Mouse (Mus musculus) erythroid progenitor cell, adult 5-6 weeks (primary cell): Measurements from ENCODE around the gene Csmd2. TPM values are rescaled to one million over a fixed set of nuclear protein-coding genes. Genes with fewer than 3 reads are reported as not detected.

Experiments used
- ATAC-seq: replicated peaks from 2 replicates; pipeline ENCODE4 v1.8.0; 2016; ENCODE audit warnings: moderate number of reproducible peaks, mild to moderate bottlenecking, moderate TSS enrichment, inconsistent platforms; ENCODE audit not compliant: poor library complexity, low FRiP score, severe bottlenecking
- total RNA-seq, 2 experiments: library from RNA; stranded (forward) in 1 of 2; stranded (reverse) in 1 of 2; fragments of 150-400 nt in 1 of 2; fragments of 186-747, 209-891 nt in 1 of 2; gene quantifications; 2 replicates each; pipeline versions ENCODE4 v1.2.3 to v1.2.4; 2015 to 2017; ENCODE audit warnings: low replicate concordance in 2 of 2

Gene Csmd2
- total RNA-seq, 2 experiments from 2014 or later: not detected

- ATAC-seq: no peak
Measured at GRCm38 (mm10) chr4:128396616-128397015, 409.0 kb downstream of the Csmd2 start.

DNA sequence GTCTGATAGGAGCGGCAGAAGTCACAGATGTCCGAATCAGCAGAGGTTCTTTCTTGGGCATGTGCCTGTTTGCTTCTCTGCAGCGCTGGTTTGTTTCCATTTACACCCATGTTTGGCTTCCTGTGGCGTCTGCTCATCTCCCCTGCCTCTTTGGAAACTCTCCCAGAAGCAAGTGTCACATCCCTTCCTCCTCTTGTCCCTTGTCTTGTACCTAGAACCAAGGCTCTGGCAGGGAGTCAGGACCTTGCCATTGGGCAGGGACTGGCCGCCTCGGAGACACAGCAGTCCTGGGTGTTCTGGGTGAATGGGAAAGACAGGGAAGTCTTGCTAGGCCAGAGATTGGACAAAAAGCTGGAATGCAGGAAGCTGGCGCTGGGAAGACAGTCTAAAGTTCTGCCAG lies 410.1 kb downstream of the Csmd2 start:
- no peak for ATAC-seq

DNA sequence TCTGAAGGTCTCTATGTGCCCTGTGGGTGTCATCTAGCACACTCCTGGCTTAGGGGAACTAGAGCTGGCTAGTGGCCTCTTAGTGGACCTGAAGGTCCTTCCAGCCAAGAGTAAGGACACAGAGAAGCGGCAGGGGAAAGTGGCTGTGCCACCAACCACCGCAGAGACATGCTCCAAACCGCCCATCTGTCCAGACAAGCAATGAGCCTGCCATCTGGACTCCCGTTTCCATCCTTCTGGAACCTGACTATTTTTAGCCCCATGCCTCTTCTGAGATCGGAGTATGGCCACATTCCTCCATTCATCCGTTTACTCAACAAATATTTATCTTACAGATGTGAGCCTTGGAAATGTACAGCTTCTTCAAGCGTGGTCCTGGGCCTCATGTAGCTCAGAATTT lies 411.3 kb downstream of the Csmd2 start:
- no peak for ATAC-seq

GRCm38 (mm10) chr4:128400016-128400415 lies 412.4 kb downstream of the Csmd2 start:
- no peak for ATAC-seq

DNA sequence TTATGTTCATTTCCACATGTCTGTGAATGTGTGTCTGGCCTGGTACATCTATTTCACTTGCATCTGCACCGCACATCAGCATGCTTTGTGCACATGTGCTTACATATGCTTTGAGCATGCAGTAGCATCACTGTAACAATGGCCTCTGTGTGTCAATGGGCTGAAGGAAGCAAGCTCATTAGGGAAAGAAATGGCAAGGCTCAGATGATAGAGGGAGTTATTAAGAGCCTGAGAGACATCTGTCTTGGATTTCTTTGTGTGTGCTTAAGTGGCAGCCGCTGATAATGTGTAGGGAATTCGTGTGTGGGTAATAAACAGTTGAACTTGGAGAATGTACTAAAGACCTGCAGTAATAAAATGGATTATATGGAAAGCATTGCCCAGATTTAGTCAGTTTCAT lies 413.9 kb downstream of the Csmd2 start:
- no peak for ATAC-seq

DNA sequence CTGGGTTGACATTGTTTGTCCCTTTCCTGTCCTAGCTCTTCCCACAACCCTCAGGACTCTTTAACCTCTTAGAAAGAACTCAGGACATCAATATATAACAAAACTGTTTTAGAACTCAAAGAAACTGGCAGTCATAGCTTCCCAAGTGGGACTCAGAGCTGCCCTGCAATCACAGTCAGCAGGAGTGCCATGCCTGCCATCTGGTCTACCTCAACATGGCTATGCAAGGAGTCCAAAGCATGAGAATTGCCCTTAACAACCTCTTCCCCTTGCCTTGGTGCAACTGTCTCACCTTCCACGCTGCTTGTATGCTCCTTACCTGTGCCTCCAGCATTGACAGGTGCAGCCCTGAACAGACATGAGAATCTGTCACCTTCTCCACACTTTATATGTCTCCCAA lies 415.0 kb downstream of the Csmd2 start:
- no peak for ATAC-seq

GRCm38 (mm10) chr4:128405576-128405975 lies 417.9 kb downstream of the Csmd2 start:
- no peak for ATAC-seq

DNA sequence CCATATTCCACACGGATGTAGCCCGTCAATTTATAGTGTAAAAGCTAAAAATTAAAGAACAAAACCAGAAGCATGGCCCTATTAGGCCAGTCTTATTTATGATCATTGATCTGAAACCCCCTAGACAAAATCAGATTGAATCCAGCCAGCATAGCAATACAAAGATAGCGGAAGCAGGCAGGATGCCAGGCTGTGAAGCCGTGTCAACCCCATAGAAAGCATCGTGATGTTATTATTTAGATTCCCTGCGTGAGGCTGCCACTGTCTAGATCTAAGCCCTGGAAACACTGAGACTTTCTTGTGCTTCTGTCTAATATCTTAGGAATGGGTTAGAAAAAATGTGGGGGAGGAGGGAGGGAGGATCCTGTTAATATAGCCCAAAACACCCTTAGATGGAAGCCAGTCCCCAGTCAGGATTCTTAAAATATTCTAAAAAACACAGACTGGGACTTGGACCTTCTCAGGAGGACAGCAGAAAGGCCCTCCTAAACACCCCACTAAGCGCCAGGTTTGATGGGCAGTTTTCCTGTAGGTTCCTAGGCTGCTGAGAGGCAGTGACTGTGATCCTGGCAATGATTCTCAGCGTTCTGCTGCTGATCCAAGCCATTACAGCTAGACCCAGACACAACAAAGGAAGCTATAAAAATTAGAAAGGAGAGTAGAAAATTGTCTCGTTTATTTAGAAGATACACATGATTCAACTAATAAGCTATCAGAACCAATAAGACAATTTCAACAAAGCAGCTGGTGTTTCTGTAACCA lies 419.6 kb downstream of the Csmd2 start:
- ATAC-seq: no peak

DNA sequence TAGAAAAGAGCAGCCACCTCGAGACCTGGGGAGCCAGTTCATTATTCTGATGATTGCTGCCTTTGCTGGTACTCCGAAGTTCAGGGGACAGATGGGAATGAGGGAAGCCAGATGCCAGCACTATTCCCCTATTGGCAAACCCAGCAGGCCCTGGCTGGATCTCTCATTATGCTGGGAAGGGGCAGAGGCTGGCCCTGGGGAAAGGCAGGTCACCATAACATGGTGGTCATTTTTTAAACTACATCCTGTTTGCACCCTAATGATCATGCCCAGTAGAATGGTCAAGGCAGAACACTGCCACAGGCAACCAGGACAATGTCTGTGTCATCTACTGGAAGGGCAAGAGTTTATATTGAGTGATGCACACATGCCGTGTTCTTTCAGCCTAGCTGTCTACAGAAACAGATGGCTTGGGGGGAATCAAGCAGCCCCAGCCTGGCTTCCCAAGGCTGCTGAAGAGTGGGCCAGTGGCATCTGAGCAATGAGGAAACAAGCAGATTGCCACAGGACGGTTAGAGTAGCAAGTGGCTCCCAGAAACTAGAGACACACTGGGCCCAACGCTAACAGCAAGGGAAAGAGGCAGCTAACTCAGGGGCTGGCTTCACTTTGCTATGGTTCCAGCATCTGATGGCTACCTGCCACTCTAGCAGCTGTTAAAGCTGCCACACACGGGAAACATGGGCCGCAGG lies 424.4 kb downstream of the Csmd2 start:
- no peak for ATAC-seq

GRCm38 (mm10) chr4:128414741-128415140 lies 427.1 kb downstream of the Csmd2 start:
- ATAC-seq: no peak

DNA sequence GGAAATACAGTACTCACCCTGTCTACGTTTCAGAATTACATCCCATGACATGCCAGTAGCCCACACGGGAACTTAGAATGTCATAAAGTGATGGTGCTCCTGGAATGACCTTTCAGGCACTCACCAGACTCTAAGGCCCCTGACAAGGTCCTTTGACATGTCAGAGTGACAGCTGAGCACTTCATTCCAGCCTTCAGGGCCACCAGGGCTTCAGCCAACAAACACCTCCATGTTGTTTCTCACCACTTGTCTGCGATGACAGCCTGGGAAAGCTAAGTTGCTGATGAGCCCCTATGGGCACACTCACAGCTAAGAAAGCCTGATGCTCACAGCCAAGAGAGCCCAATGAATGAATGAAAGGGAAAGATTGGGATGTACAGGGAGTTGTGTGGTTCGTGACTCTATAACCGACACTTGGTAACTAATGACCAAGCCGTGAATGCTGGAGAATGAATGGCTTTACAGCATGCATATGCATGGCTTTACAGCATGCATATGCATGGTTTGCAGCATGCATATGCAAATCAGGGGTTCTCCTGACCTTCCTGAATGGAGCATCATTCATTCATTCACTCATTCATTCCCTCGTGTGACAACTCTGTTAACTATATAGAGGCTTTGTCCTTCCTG lies 432.4 kb downstream of the Csmd2 start:
- ATAC-seq: no peak

- ATAC-seq: no peak
Measured at GRCm38 (mm10) chr4:128422486-128422885, 434.8 kb downstream of the Csmd2 start.

GRCm38 (mm10) chr4:128425339-128425738 lies 437.7 kb downstream of the Csmd2 start:
- ATAC-seq: no peak

GRCm38 (mm10) chr4:128427261-128428030 lies 439.8 kb downstream of the Csmd2 start:
- no peak for ATAC-seq

DNA sequence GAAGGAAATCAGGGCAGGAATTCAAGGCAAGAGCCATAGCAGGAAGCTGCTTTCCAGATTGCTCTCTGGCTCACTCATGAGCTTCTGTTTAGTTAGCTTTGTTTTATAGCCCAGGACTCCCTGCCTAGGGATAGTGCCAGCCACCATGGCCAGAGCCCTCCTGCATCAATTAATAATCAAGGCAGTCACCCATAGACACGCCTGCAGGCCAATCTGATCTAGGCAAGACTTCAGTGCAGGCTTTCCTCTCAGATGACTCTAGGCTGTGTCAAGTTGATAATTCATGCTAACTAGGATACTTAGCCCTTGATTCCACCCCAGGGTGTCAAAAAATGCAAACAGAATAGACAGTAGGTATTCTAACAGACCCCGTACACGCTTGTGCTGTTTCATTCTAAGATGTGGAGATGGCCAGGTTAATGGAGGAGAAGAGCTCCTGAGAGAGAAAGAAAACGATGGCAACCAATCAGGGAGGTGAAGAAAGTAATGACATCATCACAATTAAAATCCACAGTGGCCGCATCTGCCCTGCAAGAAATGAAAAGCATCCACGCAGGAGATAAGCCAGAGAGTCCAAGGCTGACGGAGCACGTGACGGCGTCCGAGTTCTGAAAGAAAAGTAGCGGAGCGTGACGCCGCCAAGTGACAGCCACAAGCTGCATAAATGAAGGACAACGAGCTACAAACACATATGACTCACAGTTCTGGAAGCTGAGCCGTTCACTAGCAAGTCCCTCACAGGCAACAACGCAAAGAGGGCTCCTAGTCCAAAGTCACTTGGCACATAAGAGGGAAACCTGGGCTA lies 440.8 kb downstream of the Csmd2 start:
- no peak for ATAC-seq

- no peak for ATAC-seq
Measured at GRCm38 (mm10) chr4:128429591-128429990, 441.9 kb downstream of the Csmd2 start.

DNA sequence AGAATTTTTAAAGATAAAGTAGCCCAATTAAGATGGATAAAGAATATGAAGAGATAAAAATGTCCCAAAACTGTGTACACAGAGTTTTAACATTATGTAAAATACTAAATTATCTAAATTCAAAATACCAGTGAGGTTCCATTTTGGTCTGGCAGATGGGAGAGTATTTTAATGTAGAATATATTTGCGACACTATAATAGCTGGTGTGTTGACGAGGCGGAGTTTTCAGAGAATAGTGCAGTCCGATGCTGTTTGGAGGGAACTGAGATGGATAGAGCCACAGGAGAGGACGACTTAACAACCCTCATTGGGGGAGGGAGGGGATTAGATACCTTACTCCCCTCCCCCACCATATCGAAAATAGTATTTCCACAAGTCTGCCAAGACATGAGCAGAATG lies 452.9 kb downstream of the Csmd2 start:
- no peak for ATAC-seq

GRCm38 (mm10) chr4:128441228-128441627 lies 453.6 kb downstream of the Csmd2 start:
- no peak for ATAC-seq

GRCm38 (mm10) chr4:128442791-128443190 lies 455.1 kb downstream of the Csmd2 start:
- ATAC-seq: no peak
